Mouse (Mus musculus): Measurements from ENCODE around the gene Ccdc85c.
A peak's percentile ranks its signal among the peaks of the same experiment; 100 is the strongest.

Gene Ccdc85c

GRCm38 (mm10) chr12:108274661-108275507 is at the start of gene Ccdc85c:
TSS of gene Ccdc85c (minus strand) at chr12:108275425.
- peak; percentile 54 for DNase-seq

- no peak for DNase-seq
These were observed 44.9 kb upstream of the Ccdc85c start for GRCm38 (mm10) chr12:108320096-108320495.

GRCm38 (mm10) chr12:108318499-108318898 is 43.3 kb upstream of the Ccdc85c start:
- no peak for DNase-seq

DNA sequence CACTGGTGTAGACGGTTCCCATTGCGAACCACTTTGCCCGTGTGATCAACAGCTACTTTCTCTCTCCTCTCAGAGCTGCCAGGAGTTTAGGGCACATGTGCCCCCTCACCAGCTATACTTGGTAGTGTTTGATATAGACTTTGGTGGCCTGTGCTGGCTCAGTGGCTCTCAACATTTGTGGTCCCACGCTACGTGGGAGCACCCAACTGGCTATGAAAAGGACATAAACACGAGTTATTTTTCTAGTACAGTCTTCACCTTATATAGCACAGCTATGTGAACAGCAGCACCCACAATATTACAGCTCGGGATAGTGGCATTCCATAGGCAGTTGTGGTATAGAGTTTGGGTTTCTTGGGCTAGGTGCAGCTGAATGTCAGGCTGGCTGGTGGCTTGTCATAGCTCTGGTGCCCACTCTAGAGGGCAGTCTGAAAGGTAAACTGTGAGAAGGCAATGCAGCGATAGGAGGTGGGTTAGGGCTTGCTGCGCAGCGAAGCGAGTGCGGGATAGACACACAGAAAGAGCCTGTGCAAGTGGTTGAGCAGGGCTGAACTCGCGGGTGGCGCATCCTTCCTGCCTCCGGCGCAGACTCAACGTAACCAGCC is 42.7 kb upstream of the Ccdc85c start:
- DNase-seq = no peak

DNA sequence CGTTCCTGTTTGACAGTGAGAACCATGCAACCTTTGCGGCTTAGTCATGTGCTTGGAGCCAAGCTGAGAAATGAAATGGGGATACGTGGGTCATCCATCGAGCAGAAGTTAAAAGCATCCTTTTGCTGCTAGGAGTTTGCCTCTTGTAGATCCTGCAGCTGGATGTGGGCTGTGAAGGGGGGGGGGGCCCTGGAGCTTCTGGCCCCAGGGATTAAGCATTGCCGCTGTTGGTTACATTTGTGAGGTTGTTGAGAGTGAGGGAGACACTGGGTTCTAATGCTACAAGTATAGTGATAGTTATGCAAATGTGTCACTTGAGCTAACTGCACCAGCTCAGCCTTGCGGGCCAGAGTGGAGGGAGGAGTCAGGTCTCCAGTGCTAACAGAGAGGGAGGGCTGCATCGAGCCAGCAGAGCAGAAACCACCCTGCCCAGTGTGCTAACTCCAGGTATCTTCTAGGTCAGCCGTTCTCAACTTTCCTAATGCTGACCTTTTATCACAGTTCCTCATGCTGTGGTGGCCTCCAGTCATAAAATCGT is 42.0 kb upstream of the Ccdc85c start:
- DNase-seq = no peak

DNA sequence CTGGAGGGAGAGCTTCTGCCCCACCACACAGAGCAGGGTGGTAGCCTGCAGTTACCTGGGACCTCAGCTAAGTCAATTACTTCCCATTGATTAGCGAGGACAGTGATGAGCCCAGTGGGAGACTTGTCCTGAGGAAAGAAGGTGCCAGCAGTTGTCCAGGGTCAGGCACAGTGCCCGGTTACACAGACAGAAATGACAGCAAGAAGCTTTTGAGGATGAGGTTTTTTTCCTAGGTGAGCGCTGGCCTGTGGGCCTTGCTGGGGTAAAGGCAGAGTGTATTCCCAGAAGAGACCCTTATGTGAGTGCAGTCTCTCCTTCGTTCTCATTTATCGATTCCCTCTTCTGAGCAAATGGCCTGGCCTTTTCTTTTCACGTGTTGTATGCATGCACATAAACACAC is 41.4 kb upstream of the Ccdc85c start:
- DNase-seq = no peak

- no peak for DNase-seq
These were observed 40.6 kb upstream of the Ccdc85c start for GRCm38 (mm10) chr12:108315818-108316217.

- DNase-seq = no peak
These were observed 38.1 kb upstream of the Ccdc85c start for GRCm38 (mm10) chr12:108313244-108313772.

- DNase-seq = no peak
These were observed 37.2 kb upstream of the Ccdc85c start for GRCm38 (mm10) chr12:108312432-108312851.

DNA sequence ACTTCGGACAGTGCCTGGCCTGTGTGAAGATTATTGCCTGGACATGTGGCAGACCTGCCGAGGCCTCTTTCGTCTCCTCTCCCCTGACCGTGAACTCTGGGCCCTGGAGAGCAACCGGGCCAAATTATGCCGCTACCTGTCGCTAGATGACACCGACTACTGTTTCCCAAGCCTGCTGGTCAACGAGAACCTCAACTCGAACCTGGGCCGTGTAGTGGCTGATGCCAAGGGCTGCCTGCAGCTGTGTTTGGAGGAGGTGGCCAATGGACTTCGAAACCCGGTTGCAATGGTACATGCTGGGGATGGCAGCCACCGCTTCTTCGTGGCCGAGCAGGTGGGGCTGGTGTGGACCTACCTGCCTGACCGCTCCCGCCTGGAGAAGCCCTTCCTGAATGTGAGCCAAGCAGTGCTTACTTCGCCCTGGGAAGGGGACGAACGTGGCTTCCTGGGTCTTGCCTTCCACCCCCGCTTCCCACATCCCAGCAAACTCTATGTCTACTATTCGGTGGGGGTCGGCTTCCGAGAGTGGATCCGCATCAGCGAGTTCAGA is 36.6 kb upstream of the Ccdc85c start:
- DNase-seq = no peak

GRCm38 (mm10) chr12:108310456-108311027 is 35.3 kb upstream of the Ccdc85c start:
- no peak for DNase-seq

GRCm38 (mm10) chr12:108310041-108310440 is 34.8 kb upstream of the Ccdc85c start:
- no peak for DNase-seq

- DNase-seq = no peak
These were observed 34.0 kb upstream of the Ccdc85c start for GRCm38 (mm10) chr12:108309116-108309794.

- no peak for DNase-seq
These were observed 33.2 kb upstream of the Ccdc85c start for GRCm38 (mm10) chr12:108308363-108308856.

- DNase-seq = no peak
These were observed 32.3 kb upstream of the Ccdc85c start for GRCm38 (mm10) chr12:108307553-108307952.

- DNase-seq = peak; percentile 41
These were observed 30.9 kb upstream of the Ccdc85c start, which contains the start of gene Hhipl1 for GRCm38 (mm10) chr12:108305812-108306794. TSS of gene Hhipl1 (plus strand) at chr12:108306270.

DNA sequence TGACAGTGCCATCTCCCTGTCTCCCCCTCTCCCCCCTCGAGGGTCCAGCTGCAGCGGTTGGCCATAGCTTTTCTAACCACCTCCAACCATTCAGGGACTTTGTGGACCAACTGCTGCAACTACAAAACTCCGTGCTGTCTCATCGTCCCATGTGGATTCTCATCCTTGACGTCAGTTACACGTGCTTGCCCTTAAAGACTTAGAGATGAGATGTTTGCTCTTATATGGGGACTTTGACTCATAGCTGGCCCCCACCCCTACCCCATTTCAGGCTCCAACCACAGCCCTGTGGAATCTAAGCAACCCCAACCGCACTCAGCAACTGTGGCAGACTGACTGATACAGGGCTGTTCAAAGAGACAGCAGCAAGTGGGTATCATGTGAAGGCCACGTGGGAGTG is 29.9 kb upstream of the Ccdc85c start:
- DNase-seq = no peak

DNA sequence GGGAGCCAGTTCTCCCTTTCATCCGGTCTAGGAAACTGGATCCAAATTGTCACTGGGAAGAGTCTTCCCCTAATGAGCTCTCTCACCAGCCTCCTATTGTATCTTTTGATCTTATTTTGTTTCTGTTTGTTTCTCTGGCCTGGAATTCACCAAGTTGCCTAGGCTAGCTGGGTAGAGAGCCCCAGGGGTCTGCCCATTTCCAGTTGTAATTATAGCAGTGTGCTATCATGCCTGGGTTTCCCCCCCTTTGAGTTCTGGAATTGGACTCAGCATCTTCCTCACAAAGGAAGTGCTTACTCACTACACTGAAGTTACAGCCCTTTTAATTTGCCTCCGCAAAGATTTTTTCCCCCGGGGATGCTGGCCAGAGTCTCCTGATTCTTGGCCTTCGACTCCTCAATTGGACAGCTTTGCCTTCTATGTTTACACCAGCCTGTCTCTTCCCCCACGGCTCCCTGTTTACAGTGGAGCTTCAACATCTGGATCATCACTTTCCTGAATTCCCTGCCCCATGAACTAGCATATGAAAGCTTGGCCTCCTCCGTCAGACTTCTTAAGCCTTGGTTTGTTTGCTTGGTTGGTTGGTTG is 28.6 kb upstream of the Ccdc85c start:
- DNase-seq = no peak

GRCm38 (mm10) chr12:108301006-108301405 is 25.8 kb upstream of the Ccdc85c start:
- no peak for DNase-seq

GRCm38 (mm10) chr12:108297033-108297432 is 21.8 kb upstream of the Ccdc85c start:
- DNase-seq = no peak

DNA sequence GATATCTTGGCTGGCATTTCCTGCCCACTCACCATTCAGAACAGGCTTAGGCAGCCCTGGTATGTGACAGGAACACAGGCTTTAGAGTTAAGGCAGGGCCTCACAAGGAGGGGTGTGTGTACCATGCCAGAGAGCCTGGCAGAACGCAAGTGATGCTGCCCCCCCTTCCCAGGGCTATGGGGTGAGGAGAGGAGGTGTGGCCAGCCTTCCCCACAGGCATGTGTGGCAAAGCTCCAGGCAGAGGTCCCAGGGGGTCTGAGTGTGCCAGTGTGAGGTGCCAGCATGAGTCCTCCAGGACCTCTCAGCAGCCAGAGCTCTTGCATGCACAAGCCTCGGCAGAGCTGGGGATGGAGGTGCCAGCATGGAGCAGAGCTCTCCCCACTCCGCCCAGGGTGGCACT is 19.4 kb upstream of the Ccdc85c start:
- no peak for DNase-seq
